Mouse (Mus musculus): ENCODE results near the gene 3110082I17Rik.
"Not testable (repeated sequence)": the region's sequence is repeated elsewhere in the genome, so short reads cannot be mapped to it uniquely, and the experiment has no call there.

3110082I17Rik gene

DNA sequence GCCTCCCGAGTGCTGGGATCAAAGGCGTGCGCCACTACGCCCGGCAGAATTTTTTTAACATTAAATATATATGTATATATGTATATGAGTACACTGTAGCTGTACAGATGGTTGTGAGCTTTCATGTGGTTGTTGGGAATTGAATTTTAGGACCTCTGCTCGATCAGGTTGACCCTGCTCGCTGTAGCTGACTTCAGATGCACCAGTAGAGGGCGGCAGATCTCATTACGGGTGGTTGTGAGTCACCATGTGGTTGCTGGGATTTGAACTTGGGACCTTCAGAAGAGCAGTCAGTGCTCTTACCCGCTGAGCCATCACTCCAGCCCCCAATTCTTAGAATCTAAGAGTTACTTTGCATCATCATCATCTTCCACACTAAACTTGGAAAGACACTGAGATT lies 125.9 kb downstream of the 3110082I17Rik start:
- not testable (repeated sequence) for ATAC-seq (ENCODE audit: insufficient number of reproducible peaks, low FRiP score, low TSS enrichment)

DNA sequence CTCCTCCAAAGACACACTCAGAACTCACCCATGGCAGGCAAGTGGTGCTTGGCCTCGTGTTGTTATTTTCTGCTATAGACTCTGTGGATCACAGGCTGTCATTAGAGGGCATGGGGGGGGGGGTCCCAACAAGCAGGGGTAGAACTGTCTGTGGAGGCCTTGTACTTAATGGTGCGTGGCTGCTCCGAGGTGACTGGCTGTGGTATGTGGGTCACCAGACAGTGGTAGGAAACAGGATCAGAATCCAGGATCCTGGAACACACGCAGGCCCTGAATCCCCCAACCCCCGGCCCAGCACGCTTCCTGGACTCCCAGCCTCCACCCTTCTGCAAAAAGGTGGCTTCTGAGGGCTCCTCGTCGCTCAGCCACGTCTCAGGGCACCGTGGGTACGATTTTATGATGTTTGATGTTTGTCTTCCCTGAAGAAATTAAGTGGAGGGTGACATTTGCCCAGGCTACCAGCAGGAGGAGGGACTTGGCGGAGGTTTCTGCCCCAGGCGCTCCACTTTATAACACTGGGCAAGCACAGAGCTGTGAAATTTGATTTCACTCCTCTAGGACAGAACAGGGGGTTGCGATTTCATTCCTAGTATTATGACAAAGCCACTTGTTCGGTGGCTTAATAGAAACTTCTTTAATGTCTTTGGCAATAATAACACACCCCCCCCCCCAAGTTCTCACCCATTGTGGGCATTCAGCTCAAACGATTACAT lies 126.9 kb downstream of the 3110082I17Rik start:
- no peak for ATAC-seq (ENCODE audit: insufficient number of reproducible peaks, low FRiP score, low TSS enrichment)

DNA sequence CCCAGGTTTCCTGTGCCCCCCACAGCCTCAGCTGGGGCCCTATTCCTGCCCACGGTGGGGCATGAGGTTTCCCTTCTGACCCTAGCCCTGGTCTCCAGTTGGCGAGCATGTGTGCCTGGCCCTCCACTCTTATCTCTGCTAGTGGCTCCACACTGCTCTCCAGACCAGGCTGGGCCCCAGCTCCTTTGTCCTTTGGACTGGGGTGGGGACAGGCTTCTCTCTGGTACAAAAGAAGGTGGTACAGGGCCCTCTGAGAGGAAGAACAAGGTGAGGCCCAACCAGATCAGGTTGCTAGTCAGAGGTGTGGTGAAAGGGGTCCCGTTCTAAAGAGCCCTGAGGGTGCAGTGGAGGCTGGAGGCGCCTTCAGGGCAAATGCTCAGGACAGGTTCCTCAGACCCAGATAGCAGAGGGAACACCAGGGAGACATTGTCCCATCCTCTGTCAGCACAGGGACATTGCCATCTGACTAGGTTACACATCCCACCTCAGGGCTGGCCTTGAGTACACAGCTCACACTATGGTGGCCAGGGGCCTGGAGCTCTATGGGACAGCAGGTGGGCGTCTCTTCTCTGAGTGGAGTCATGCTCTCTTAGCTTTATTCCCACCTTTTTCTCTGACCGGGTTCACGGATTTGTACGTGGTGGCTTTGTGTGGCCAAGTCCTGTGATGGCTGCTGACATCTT lies 127.6 kb downstream of the 3110082I17Rik start:
- no peak for ATAC-seq (ENCODE audit: insufficient number of reproducible peaks, low FRiP score, low TSS enrichment)

DNA sequence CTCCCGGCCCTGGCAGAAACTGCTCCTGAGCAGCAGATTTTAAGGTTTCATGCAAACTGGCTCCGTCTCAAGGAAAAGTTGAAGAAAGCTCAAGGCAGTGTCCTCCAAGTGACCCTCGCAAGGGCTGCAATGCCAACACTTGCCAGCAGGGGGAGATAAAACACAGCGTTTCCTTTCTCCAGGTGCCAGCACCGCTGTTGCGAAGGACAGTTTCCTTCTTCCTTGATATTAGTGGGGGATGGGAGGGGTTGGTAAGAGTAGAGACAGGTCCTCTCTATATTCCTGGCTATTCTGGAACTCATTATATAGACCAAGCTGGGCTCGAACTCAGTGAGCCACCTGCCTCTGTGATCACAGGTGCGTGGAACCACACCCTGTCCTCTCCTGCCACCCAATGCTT lies 128.6 kb downstream of the 3110082I17Rik start:
- no peak for ATAC-seq (ENCODE audit: insufficient number of reproducible peaks, low FRiP score, low TSS enrichment)

DNA sequence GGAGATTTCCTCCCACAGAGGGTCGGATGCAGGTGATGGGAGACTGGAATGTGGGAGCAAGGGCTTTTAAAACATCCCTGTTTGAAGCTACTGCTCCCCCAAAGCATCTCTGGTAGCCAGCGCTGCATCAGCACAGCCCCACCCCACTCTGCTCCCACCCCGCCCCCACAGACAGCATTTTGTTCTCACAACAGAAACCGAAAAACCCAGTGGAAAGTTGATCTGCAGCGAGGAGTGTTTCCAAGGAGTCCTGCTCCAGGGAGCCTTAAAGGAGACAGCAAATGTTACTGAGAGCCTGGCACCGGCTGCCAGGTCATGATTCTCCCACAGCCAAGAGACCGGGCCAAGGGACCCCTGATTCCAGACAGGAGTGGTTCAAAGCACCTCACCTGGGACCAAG lies 129.6 kb downstream of the 3110082I17Rik start:
- no peak for ATAC-seq (ENCODE audit: insufficient number of reproducible peaks, low FRiP score, low TSS enrichment)

DNA sequence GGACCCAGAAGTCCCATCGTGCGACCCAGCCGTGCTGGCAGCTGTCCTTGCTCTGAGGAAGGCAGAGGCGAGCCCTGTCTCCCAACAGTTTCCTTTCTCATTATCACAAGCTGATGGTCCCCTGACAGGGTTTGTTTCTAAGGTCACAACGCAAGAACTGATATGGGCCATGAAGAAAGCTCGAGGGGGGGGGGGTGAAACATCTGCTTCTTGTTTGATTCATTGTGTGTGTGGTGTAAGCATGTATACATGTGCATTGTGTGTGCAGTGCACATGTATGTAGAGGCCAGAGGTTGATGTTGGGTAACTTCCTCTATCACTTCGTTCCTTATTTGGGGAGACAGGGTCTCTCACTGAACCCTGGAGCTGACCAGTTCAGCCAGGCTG lies 132.7 kb downstream of the 3110082I17Rik start:
- ATAC-seq (ENCODE audit: insufficient number of reproducible peaks, low FRiP score, low TSS enrichment), result no peak

DNA sequence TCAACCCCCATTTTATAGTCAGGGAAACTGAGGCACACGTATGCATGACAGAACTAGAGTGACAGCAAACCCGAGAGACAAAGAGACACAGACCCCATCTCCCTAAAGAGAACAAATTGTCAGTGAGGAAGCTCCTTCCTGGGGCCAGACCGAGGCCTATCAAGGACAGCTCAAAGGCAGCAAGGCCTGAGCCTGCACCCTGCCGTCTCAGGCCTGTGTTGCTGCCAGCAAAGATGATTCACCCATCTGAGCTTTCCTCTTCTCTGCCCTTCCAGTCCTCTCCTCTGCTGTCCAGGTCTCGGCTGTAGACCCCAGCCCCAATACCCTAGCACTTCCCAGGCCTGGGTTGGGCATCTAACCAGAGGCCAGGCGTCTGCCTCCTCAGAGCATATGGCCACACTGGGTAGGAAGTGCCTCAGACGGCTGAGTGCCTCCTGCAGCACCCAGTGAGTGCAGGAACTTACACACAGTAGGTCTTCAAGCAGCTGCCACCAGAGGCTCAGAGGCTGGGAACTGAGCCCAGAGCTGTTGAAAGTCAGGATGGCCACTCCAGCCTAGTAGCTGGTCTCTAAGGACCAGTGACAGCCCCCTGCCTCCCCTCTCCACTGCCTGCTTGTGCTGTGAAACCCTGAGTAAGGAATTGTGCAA lies 133.2 kb downstream of the 3110082I17Rik start:
- ATAC-seq (ENCODE audit: insufficient number of reproducible peaks, low FRiP score, low TSS enrichment), result no peak

DNA sequence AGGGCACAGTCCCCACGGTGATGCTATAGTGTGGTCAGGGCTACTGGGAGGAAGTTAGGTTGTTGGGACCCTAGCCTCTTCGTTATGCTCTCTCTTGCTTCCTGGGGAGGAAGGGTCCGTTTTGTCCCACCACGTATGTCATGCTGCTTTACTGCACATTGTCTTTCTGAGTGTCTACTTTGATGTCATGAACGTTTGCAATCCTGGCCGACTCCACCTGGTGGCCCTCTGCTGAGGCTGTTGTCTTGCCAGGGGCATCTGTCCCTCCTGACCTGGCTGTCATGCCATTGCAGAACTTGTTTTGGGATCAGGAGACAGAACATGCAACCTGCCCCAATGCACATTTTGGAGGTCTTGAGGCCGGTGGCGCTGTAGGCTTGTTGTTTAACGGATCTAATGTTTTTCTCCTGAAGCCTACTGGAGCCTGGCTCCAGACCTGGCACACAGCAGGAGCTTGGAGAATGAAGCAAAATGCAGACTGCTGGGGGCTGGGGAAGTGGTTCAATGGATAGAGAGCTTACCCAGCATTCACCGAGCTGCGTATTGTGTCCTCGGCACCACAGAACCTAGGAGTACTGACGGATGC lies 134.1 kb downstream of the 3110082I17Rik start:
- no peak for ATAC-seq (ENCODE audit: insufficient number of reproducible peaks, low FRiP score, low TSS enrichment)

DNA sequence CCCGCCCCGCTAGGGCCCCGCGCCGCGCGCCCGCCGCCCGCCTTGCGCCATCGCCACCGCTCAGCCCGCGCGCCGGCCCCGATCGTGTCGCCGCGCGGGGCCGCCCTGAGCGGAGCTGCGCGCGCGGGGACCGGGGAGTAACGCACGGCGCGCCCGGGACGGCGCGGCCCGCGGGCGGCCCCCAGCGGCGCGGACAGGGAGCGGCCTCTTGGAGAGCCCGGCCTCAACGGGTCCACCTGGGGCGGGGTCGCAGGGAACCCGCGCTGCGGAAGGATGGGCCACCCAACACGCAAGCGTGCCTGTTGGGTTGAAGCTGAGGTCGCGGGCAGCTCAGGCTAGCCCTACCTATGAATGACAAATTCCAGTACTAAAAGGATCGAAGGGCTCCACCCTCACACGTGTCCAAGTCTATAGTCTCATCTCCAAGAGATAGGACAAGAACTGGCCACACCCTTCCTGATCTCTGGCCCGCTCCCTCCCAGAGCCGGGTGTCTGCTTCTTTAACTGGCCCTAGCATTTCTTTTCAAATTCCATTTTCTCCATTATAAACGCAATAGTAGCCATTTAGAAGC lies 134.8 kb downstream of the 3110082I17Rik start, which contains the start of gene Adap1:
Gene Adap1, minus strand, starts transcription at position 228 of the 572 bp plus-strand sequence.
- peak; percentile 60 for ATAC-seq (ENCODE audit: insufficient number of reproducible peaks, low FRiP score, low TSS enrichment)

DNA sequence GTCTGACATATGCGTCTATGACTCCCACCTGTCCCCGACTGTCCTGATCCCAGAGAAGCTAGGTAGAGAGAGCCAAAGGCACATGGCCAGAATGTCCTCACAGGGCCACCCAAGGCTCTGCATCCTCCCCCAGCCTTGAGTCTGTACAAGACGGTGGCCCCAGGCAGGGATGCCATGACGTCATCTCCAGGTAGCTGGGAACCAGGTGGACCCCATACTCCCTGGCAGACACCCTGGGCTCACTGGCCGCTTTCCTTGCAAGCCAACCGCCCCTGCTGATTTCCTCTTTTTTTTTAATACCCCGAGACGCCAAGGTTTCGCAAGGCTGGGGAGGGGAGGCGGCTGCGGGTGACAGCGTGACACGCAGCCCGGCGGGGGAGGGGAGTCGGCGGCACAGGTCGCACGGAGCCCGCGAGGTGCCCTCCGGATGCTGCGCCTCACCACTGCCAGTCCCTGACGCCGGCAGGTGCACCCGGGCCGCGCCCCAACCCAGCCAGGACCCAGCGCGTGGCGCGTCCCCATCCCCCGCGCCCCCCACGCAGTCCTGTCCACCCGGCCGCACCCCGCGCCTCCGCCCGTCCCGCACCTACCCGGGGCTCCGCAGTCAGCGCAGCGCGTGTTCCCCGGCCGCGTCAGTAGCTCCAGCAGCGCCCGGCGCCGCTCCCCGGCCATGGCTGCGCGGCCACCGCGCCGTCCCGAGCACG lies 135.5 kb downstream of the 3110082I17Rik start:
- peak; percentile 17; the same call in 1 of the 2 replicates for ATAC-seq (ENCODE audit: insufficient number of reproducible peaks, low FRiP score, low TSS enrichment)

DNA sequence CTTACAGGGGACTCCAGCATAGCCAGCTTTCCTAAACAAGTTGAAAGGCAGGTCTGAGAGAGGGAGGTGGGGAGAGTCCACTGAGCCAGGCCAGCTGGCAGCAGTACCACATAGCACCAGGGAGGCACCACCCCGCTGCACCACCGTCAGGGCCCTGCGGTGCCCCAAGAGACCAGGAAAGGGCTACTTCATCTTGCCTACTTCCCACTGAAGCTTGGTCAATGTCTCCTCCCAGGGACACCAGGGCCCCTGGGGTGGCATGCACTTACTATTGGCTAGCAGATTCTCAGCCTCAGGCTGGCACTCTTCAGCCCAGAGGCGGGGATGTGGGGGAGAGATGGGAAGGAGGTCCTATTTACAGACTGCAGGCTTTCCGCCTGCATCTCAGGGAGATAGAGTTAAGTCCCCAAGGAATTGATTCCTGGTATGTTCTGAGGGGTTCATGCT lies 136.3 kb downstream of the 3110082I17Rik start:
- ATAC-seq (ENCODE audit: insufficient number of reproducible peaks, low FRiP score, low TSS enrichment), result peak; percentile 3; the same call in 1 of the 2 replicates

DNA sequence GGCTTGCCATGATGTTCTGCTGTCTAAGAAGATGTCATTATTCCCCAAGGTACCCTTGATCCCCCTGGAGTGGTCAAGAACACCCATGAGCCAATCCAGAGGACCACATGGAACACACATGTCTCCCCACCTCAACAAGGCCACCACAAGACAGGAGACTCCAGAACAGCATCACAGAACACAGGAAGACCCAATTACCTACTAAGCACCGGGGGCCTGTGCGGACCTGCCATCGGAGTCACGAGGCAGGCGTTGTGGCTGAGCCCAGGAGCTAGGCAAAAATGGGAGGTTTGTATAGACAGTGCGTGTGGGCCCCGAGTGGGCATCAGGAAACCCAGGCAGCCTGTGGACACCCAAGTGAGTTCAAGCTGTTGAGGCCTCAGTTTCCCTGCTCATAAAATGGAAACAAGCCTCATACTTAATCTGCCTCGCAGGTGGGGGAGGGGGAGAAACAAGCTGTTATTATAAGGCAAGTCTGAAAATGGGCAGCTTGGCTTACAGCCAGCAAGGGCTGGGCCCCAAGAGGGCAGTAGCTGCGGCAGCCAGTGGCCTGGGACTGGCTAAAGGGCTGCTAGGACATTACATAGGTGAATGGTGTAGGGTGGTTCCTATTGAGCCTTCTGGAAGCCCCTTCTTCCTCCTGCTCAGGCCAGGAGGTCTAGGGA lies 136.9 kb downstream of the 3110082I17Rik start:
- no peak for ATAC-seq (ENCODE audit: insufficient number of reproducible peaks, low FRiP score, low TSS enrichment)

DNA sequence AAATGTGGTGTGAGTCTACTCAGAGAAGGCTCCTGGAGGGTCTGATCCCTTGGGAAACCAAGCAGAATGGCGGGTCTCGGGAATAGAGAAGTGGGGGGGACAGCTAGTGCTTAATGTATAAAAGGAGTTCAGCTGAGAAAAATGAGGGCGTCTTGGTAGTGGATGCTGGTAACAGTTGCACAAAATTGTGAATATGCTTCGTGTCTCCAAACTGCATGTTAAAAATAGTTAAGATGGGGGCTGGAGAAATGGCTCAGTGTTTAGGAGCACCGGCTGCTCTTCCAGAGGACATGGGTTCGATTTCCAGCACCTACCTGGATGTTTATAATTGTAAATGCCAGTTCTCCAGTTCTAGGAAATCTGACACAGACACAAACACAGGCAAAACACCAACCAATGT lies 139.0 kb downstream of the 3110082I17Rik start:
- no peak for ATAC-seq (ENCODE audit: insufficient number of reproducible peaks, low FRiP score, low TSS enrichment)

DNA sequence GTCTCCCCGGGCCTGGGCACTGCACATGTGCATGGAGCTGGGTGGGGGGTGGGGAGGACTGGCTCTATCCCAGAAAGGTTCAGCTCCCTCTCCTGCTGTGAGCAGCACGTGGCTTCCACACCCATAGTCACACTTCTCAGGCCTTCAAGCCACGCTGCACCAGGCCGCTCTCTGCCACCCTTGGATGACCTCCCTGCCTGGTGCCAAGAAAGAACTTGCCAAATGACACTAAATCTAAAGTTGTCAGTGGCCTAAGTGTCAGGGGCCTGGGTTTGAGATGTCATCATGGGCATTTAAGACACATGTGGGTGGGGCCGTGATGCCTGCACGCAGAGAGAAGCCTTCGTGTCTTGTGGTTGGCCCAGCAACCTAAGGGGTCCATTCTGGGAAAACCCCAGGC lies 139.9 kb downstream of the 3110082I17Rik start:
- ATAC-seq (ENCODE audit: insufficient number of reproducible peaks, low FRiP score, low TSS enrichment), result no peak

DNA sequence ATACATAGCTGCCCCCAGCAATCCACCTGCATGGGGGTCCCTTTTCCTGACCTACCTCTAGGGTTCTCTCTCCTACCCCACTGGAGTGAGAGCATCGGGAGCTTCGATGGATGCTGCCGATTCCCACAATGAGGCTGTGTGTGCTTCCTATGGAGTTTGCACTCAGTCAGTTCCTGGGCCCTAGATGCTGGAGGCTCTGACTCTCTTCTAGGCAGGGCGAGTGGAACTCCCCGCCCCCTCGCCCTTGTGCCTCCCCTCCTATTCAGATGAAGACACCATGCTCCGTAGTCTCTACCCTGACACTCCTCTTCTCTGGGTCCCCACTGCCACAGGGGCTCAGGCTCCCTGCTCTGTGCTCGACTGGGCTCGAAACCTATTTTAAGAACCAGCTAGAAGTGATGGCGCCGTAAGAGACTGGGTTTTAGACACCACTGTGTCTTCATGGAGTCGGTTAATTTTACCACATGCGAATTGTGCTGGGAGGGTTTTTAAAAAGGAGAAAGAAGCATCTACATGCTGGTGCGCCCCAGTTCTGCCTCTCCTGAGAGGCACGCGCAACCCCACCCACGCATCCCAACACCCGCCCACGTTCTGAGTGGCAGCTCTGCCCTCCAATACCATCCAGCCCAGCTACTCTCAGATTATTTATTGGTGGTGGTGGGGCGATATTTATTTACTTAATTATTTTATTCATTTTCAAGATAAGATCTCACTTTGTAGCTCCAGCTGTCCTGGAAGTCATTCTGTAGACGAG lies 142.4 kb downstream of the 3110082I17Rik start:
- ATAC-seq (ENCODE audit: insufficient number of reproducible peaks, low FRiP score, low TSS enrichment), result no peak

DNA sequence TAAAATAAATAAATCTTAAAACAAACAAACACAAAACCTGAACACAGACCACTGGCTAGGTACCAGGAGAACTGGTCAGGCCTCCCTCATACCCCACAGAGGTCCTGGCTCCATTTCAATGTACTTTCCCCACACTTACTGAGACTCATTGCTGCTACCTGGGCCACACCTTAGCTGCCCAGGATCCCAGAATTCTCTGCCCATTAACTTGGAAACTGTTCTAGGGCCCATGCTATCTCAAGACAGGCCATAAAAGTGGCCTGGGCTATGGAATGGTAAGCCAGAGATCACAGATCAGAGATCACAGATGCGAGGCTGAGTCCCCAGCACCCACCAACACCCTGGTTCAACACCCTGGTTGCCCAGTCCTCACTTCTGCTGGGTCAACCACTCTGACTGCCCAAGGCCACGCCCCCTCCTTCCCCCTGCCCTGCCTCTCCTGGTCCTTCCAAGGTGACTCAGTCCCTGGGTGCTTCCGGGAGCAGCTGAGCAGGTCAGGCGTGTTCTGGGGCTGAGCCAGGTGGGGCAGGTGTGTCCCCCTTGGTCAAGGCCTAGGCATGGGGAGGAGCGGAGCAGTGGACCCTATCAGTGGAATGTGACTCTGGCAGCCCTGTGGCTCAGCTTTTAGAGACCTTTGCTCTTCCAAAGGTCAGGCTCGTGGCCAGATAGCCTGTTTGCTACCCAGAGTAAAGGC lies 143.2 kb downstream of the 3110082I17Rik start:
- no peak for ATAC-seq (ENCODE audit: insufficient number of reproducible peaks, low FRiP score, low TSS enrichment)

DNA sequence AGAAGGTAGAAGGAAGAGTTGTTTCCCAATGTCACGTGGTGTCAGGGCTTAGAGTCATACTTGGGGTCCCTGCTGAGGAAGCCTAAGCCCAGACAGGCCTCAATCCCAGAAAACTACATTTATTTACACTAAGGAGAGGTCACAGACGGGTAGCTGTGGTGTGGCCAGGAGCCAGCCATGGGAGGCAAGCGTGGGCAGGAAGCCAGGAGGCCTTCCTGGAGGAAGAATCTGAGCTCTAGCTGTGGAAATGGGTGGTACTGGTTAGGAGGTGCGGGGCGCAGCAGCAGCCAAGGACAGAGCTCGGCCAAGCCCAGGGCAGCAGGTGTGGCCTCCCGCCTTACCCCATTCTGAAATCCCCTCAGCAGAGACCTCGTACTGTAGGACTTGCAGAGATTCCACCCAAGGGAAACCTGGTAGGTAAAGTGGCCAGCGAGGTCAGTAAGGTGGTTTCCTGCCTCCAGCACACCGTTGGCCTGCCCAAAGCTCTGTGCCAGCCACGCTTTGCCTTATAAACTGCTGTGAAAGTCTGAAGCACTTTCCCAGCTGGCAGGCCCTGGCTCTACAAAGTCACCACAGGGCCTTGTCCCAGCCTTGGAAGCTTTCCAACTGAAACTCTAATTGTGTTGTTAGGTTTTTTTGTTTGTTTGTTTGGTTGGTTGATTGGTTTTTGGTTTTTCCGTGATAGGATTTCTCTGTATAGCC lies 145.2 kb downstream of the 3110082I17Rik start:
- no peak for ATAC-seq (ENCODE audit: insufficient number of reproducible peaks, low FRiP score, low TSS enrichment)

DNA sequence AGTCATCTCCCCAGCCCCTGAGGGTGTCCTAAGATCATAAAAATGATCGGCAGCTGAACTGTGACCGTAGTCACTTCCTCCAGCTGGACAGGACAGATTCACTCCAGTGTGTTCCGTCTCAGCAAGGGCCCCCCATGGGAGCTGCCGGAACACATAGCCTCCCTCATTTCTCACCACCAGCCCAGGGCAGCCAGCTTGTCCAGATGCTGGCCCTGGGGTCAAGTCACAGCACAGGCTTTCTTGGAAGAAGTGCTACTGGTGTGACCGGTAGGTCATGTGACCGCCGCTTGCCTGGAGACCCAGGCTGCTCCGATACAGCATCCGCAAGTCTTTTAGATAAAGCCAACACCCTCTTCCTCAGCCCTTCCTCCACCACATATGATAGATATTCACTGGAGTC lies 146.8 kb downstream of the 3110082I17Rik start:
- no peak for ATAC-seq (ENCODE audit: insufficient number of reproducible peaks, low FRiP score, low TSS enrichment)
